Mouse (Mus musculus): ENCODE data around the gene Nipsnap2. TPM values are rescaled to one million over a fixed set of nuclear protein-coding genes. Genes with fewer than 3 reads are reported as not detected.
"Not testable (repeated sequence)": the region's sequence is repeated elsewhere in the genome, so short reads cannot be mapped to it uniquely, and the experiment has no call there.

The Nipsnap2 gene
- polyA plus RNA-seq (2012): 1.9 and 2.4 TPM in 2 replicates

DNA sequence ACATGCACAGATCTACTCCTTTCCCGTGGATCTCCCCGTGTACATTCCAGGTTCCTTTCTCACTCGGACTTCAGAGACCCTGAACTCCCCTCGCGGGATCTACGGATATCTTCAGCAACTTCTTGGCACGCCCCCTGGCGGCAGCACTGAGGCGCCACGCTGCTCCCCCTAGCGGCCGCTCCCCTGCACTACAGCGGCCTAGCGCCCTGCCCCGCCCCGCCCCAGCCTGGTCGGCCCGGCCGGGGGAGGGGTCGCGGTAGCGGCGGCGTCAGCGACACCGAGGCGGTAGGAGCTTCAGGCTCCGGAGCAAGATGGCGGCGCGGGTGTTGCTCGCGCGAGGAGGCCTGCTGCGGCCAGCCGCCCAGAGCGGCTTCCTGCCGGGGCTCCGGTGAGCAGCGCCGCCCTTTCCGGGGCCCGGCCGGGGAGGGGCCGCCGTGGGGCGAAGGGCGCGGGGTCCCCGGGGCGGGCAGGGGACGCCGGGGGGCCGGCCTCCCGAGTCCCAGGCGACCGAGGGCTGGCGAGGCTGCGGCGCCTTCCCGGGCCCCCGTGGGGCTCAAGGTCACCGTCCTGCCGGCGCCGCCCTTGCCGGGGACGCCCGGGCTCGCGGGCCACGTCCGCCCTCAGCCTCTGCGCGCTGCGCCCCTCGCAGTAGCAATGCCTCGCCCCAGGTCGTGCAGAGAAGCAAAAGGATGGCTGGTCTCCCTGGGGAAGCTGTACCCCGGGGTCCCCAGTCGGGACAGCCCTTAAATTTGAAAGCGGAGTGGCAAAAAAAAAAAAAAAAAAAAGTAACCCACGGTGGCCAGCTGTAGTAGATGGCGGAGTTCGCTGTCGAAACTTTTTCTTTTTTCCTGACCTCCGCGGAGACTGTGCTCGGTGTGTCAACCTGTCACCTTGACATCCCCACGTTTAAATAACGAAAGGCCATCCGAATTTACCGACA is at the start of gene Nipsnap2:
Gene Nipsnap2, plus strand, starts transcription at position 230 of the 940 bp plus-strand sequence.
- no peak for TF ChIP-seq TAL1 (IDR thresholded peaks at IDR 0.05; ENCODE audit: low read length)
- no peak for TF ChIP-seq GATA1 (IDR thresholded peaks at IDR 0.05; ENCODE audit: low read length)
- H3K9me3 ChIP-seq (ENCODE audit: control insufficient read depth, low read length): no peaks in the 10 kb centered on the region
- no peaks in the 10 kb centered on the region for H3K27me3 ChIP-seq (ENCODE audit: control insufficient read depth)
- peaks cover 63% of the 10 kb centered on the region for H3K4me1 ChIP-seq (ENCODE audit: control insufficient read depth)
- H3K36me3 ChIP-seq (ENCODE audit: control insufficient read depth): peaks cover 7% of the 10 kb centered on the region
- peak within 1 kb of the TSS; percentile 89 for H3K4me3 ChIP-seq (replicated peaks)

DNA sequence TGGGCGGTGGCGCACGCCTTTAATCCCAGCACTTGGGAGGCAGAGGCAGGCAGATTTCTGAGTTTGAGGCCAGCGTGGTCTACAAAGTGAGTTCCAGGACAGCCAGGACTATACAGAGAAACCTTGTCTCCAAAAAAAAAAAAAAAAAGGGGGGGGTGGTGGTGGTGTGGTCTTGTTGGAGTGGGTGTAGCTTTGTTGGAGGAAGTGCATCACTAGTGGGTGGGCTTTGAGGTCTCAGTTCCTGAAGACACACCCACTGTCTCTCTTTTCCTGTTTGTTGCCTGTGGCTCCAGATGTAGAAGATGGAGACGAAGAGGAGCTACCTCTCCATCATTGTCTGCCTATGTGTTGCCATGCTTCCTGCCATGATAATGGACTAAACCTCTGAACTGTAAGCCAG is 39.7 kb upstream of the Nipsnap2 start:
- not testable (repeated sequence) for H3K4me1 ChIP-seq (ENCODE audit: control insufficient read depth); H3K36me3 ChIP-seq (ENCODE audit: control insufficient read depth); H3K9me3 ChIP-seq (ENCODE audit: control insufficient read depth, low read length); H3K27me3 ChIP-seq (ENCODE audit: control insufficient read depth); H3K4me3 ChIP-seq (replicated peaks)

DNA sequence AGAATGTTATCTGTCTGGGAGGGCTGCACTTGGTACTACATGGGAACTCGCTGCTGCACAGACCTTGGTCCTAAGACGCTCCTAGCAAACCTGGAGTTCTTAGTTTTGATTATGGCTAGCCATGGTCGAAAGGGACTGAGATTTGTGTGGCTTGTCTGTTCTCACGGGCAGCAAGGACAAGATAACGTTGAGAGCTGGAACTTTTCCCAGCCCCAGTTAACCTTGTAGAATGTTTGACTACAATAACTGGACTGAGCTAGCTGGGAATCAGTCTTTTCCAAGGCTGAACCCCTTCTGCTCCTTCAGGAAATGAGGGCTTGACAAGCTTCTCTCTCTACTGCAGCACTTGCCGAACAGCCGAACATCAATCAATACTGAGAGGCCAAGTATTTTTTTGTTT is 37.2 kb upstream of the Nipsnap2 start:
- H3K4me3 ChIP-seq (replicated peaks): no peak overlapping the region
- no peaks in the 10 kb centered on the region for H3K9me3 ChIP-seq (ENCODE audit: control insufficient read depth, low read length)
- H3K4me1 ChIP-seq (ENCODE audit: control insufficient read depth): no peaks in the 10 kb centered on the region
- no peak for TF ChIP-seq GATA1 (IDR thresholded peaks at IDR 0.05; ENCODE audit: low read length)
- no peak for TF ChIP-seq TAL1 (IDR thresholded peaks at IDR 0.05; ENCODE audit: low read length)
- no peaks in the 10 kb centered on the region for H3K36me3 ChIP-seq (ENCODE audit: control insufficient read depth)
- 0 out of 2 replicates have a peak, but pooled peaks cover 4% of the 10 kb centered on the region for H3K27me3 ChIP-seq (ENCODE audit: control insufficient read depth)

DNA sequence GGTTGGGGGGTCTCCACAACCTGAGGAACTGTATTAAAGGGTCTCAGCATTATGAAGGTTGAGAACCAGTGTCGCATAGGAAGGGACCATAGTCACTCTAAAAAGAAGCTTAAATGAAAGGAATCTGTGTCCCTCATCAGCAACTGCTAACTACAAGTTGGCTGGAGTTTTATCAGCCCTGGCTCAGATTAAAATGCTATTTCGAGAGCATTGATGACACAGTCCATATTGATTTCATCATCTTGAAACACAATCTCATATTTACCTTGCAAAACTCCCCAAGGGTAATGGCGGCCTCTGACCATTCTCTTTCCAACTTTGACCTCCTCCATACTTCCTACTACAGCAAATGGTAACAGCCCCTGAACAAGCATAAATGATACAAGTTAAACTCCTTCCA is 34.3 kb upstream of the Nipsnap2 start:
- Histone ChIP-seq H3K4me3 (replicated peaks) (no peak overlapping the region), H3K36me3 (ENCODE audit: control insufficient read depth) (no peaks in the 10 kb centered on the region), H3K4me1 (ENCODE audit: control insufficient read depth) (no peaks in the 10 kb centered on the region), H3K27me3 (ENCODE audit: control insufficient read depth) (peaks cover 5% of the 10 kb centered on the region; the same call in 1 of the 2 replicates), H3K9me3 (ENCODE audit: control insufficient read depth, low read length) (no peaks in the 10 kb centered on the region)
- TF ChIP-seq TAL1 (IDR thresholded peaks at IDR 0.05; ENCODE audit: low read length) (no peak), GATA1 (IDR thresholded peaks at IDR 0.05; ENCODE audit: low read length) (no peak)

DNA sequence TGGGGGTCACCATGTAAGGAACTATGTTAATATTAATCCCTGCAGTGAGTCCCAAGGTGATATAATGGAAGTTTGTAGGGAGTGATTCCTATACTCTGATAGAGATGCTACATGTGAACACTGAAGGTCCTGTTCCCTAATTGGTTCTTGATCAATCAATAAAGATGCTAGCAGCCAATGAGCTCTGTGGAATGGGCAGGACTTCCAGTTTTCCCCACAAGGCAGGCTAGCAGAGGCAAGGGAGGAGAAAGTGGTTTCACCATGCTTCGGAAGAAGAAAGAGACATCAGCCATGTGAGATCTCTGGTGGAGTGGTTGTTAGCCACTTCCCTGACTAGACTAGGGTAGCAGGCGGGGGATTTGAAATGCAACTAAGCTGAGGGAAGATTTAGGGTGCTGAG is 24.4 kb upstream of the Nipsnap2 start:
- TF ChIP-seq TAL1 (IDR thresholded peaks at IDR 0.05; ENCODE audit: low read length) (no peak), GATA1 (IDR thresholded peaks at IDR 0.05; ENCODE audit: low read length) (no peak)
- H3K4me3 ChIP-seq (replicated peaks): no peak overlapping the region
- H3K27me3 ChIP-seq (ENCODE audit: control insufficient read depth): peaks cover 16% of the 10 kb centered on the region
- peaks cover 2% of the 10 kb centered on the region; the same call in 1 of the 2 replicates for H3K9me3 ChIP-seq (ENCODE audit: control insufficient read depth, low read length)
- H3K36me3 ChIP-seq (ENCODE audit: control insufficient read depth): no peaks in the 10 kb centered on the region
- no peaks in the 10 kb centered on the region for H3K4me1 ChIP-seq (ENCODE audit: control insufficient read depth)

DNA sequence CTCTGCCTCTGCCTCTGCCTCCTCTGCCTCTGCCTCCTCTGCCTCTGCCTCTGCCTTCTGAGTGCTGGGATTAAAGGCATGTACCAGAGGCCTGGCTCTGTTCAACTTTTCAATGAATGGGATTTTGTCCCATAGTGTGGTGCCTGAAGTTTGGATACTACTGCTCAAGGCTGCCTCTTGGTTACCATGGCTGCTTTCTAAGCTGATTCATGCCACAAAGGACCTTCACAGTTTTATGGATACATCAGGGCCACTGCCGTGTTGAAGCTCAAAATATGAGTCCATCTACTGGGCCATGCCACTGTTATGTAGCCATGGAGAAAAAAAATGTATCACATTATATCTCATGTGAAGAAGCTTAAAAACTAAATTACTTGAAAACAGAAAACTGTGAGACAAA is 23.2 kb upstream of the Nipsnap2 start:
- TF ChIP-seq TAL1 (IDR thresholded peaks at IDR 0.05; ENCODE audit: low read length) (no peak), GATA1 (IDR thresholded peaks at IDR 0.05; ENCODE audit: low read length) (no peak)
- H3K4me3 ChIP-seq (replicated peaks): no peak overlapping the region
- H3K36me3 ChIP-seq (ENCODE audit: control insufficient read depth): no peaks in the 10 kb centered on the region
- no peaks in the 10 kb centered on the region for H3K4me1 ChIP-seq (ENCODE audit: control insufficient read depth)
- H3K9me3 ChIP-seq (ENCODE audit: control insufficient read depth, low read length): peaks cover 2% of the 10 kb centered on the region; the same call in 1 of the 2 replicates
- peaks cover 16% of the 10 kb centered on the region for H3K27me3 ChIP-seq (ENCODE audit: control insufficient read depth)

DNA sequence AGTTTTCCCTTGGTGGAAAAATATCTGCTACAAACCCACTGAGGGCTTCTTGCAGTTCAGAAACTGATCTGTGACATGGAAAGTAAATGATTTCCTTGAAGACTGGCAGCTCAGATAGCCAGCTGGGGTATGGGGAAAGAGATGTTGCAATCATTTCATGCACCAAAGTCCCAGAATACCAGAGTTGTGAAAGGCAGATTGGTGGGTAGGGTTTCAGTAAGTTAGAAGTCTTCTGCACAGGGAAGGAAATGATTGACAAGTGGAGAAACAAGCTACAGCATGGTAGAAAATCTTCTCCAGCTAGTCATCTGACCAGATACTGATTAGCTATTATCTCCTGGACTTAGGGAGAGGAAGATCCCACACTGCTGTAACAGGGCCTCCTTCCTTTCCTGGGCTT is 21.5 kb upstream of the Nipsnap2 start:
- H3K36me3 ChIP-seq (ENCODE audit: control insufficient read depth): no peaks in the 10 kb centered on the region
- no peak overlapping the region for H3K4me3 ChIP-seq (replicated peaks)
- no peak for TF ChIP-seq GATA1 (IDR thresholded peaks at IDR 0.05; ENCODE audit: low read length)
- no peak for TF ChIP-seq TAL1 (IDR thresholded peaks at IDR 0.05; ENCODE audit: low read length)
- no peaks in the 10 kb centered on the region for H3K9me3 ChIP-seq (ENCODE audit: control insufficient read depth, low read length)
- H3K27me3 ChIP-seq (ENCODE audit: control insufficient read depth): peaks cover 17% of the 10 kb centered on the region
- H3K4me1 ChIP-seq (ENCODE audit: control insufficient read depth): no peaks in the 10 kb centered on the region

DNA sequence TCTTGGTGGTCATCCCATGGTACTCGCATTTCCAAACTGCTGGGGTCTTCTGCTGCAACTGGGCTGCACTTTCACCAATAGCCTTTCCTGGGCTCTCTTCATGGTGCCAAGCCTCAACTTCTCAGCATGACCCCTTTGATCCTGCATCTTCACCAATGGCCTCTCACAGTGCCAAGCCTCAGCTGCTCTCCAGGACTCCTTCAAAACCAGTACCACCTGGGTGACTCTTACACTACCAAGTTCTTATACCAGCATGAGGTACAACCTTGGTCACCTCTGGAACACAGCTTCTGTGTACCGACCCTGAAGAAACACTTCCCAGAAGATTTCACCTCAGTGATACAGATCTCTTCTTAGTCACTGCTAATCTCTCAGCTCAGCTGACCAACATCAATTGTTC is 16.5 kb upstream of the Nipsnap2 start, which contains the start of gene Sept14:
Gene Sept14, minus strand, starts transcription at position 101 of the 400 bp plus-strand sequence.
- Histone ChIP-seq H3K9me3 (ENCODE audit: control insufficient read depth, low read length) (no peaks in the 10 kb centered on the region), H3K27me3 (ENCODE audit: control insufficient read depth) (peaks cover 17% of the 10 kb centered on the region), H3K36me3 (ENCODE audit: control insufficient read depth) (no peaks in the 10 kb centered on the region), H3K4me1 (ENCODE audit: control insufficient read depth) (no peaks in the 10 kb centered on the region), H3K4me3 (replicated peaks) (no peak within 1 kb of the TSS)
- TF ChIP-seq GATA1 (IDR thresholded peaks at IDR 0.05; ENCODE audit: low read length) (no peak), TAL1 (IDR thresholded peaks at IDR 0.05; ENCODE audit: low read length) (no peak)

DNA sequence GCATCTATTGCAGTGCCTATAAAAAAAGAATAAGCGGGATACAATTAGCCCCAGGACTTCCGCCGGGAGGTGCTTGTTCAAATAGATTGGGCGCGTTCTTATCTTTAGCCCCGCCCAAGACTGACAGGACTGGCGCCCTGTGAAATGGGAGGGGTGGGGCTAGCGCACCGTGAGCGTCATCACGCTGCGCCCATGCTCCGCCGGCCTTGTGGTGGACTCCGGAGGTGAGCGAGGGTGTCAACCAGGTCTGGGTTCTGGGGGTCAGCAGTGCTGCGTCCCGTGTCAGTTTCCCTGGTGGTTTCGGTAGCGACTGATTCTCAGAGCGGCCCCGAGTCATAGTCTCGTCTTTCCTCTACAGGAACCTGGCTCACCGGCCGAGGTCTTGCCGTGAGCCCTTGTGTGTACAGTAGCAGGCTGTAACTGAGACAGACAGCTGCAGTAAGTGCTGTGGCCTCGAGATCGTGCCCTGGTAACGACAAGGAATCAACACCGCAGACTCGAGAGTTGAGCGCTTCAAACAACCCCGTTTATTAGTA is 9.5 kb upstream of the Nipsnap2 start, which contains the start of gene Mrps17:
Gene Mrps17, plus strand, starts transcription at position 172 of the 536 bp plus-strand sequence.
- Histone ChIP-seq H3K4me1 (ENCODE audit: control insufficient read depth) (peaks cover 26% of the 10 kb centered on the region), H3K9me3 (ENCODE audit: control insufficient read depth, low read length) (no peaks in the 10 kb centered on the region), H3K27me3 (ENCODE audit: control insufficient read depth) (peaks cover 12% of the 10 kb centered on the region), H3K4me3 (replicated peaks) (peak within 1 kb of the TSS; percentile 88), H3K36me3 (ENCODE audit: control insufficient read depth) (peaks cover 41% of the 10 kb centered on the region)
- peak; percentile 91 for TF ChIP-seq GATA1 (IDR thresholded peaks at IDR 0.05; ENCODE audit: low read length)
- no peak for TF ChIP-seq TAL1 (IDR thresholded peaks at IDR 0.05; ENCODE audit: low read length)
